Mouse (Mus musculus): ENCODE measurements at regions not wholly inside any gene's neighbourhood (a gene's known extent, or its start where the extent isn't known, plus 50 kb on each side); places are given as distances from the start of the nearest gene placed in this dataset.
"Not testable (repeated sequence)": the region's sequence is repeated elsewhere in the genome, so short reads cannot be mapped to it uniquely, and the experiment has no call there.

- H3K27me3 ChIP-seq, result no peaks in the 10 kb centered on the region
- H3K36me3 ChIP-seq, result no peaks in the 10 kb centered on the region
- H3K9me3 ChIP-seq, result no peaks in the 10 kb centered on the region
- no peak overlapping the region for H3K27ac ChIP-seq
- 78% methylated on average over 6 of the region's 6 CpGs for WGBS
- no peak overlapping the region for H3K9ac ChIP-seq (replicated peaks)
- no peak for ATAC-seq
- H3K4me2 ChIP-seq (replicated peaks), result no peak overlapping the region
- peaks cover 10% of the 10 kb centered on the region for H3K4me1 ChIP-seq (replicated peaks)
- H3K4me3 ChIP-seq (replicated peaks), result no peak overlapping the region
Measured at GRCm38 (mm10) chr4:153844766-153845165, 112.3 kb upstream of the A430005L14Rik start.

DNA sequence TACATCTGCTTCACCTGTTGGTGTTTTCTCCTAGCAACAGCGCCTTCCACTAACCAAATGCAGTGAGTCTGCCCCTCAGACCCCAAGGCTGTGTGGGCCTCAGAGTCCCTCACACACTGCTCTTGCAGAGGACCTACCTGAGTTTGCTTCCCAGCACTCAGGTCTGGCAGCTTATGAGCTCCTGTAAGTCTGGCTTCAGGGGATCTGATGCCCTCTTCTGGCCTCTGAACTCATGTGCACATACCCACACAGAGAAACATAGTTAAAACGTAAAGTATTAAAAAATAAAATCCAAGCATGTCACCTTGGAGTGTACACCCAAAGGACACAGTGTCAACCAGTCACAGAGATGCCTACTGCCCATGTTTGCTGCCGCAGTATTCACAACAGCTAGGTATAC, 108.8 kb upstream of the A430005L14Rik start:
- Histone ChIP-seq H3K36me3 (no peaks in the 10 kb centered on the region), H3K4me2 (replicated peaks) (no peak overlapping the region), H3K4me1 (replicated peaks) (peaks cover 15% of the 10 kb centered on the region), H3K27me3 (no peaks in the 10 kb centered on the region), H3K9ac (replicated peaks) (no peak overlapping the region), H3K4me3 (replicated peaks) (no peak overlapping the region), H3K9me3 (no peaks in the 10 kb centered on the region), H3K27ac (no peak overlapping the region)
- ATAC-seq, result no peak
- WGBS, result 63% methylated on average over 3 of the region's 3 CpGs

DNA sequence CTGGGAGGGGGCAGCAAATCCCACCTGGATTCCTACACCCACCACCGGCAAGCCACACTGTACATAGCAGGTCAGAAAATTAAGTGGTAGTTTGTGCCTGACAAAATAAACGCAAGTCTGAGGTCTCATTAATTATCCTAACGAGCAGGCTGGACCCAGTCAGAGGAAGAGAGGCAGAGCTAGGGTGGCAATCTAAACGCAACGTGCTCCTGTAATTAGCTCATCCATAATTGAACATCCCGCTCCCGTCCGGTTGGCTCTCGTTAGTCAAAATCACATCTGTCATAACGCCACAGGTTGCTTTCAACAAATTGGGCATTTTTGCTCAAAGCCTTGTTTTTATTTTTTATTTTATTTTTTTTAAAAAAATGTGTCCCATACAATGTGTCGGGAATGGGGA, 106.9 kb upstream of the A430005L14Rik start:
- 57% methylated on average over 11 of the region's 11 CpGs for WGBS
- no peak overlapping the region for H3K27ac ChIP-seq
- ATAC-seq, result no peak

GRCm38 (mm10) chr4:153854084-153854747, 102.8 kb upstream of the A430005L14Rik start:
- peak; percentile 87 for ATAC-seq
- H3K9ac ChIP-seq (replicated peaks), result peak overlapping the region; percentile 8; the same call in 1 of the 2 replicates
- 0 out of 2 replicates have a peak overlapping the region, but pooled peaks have one; percentile 5 for H3K4me2 ChIP-seq (replicated peaks)

More for the DNA sequence above, 106.9 kb upstream of the A430005L14Rik start:
- no peaks in the 10 kb centered on the region for H3K9me3 ChIP-seq
- peaks cover 32% of the 10 kb centered on the region for H3K4me1 ChIP-seq (replicated peaks)
- H3K36me3 ChIP-seq, result no peaks in the 10 kb centered on the region
- no peaks in the 10 kb centered on the region for H3K27me3 ChIP-seq
- no peak overlapping the region for H3K9ac ChIP-seq (replicated peaks)
- H3K4me2 ChIP-seq (replicated peaks), result no peak overlapping the region
- no peak overlapping the region for H3K4me3 ChIP-seq (replicated peaks)

GRCm38 (mm10) chr4:153854748-153855092, 102.3 kb upstream of the A430005L14Rik start:
- 47% methylated on average over 4 of the region's 4 CpGs for WGBS
- ATAC-seq, result peak; percentile 49
- Histone ChIP-seq H3K27me3 (no peaks in the 10 kb centered on the region), H3K4me2 (replicated peaks) (0 out of 2 replicates have a peak overlapping the region, but pooled peaks have one; percentile 5), H3K9ac (replicated peaks) (no peak overlapping the region; the same call in 1 of the 2 replicates), H3K27ac (peak overlapping the region; percentile 45; the same call in 1 of the 2 replicates), H3K4me1 (replicated peaks) (peaks cover 23% of the 10 kb centered on the region), H3K4me3 (replicated peaks) (no peak overlapping the region), H3K9me3 (no peaks in the 10 kb centered on the region), H3K36me3 (no peaks in the 10 kb centered on the region)

More at GRCm38 (mm10) chr4:153854084-153854747, 102.8 kb upstream of the A430005L14Rik start:
- peaks cover 28% of the 10 kb centered on the region for H3K4me1 ChIP-seq (replicated peaks)
- no peaks in the 10 kb centered on the region for H3K27me3 ChIP-seq
- no peaks in the 10 kb centered on the region for H3K36me3 ChIP-seq
- H3K27ac ChIP-seq, result peak overlapping the region; percentile 49
- no peak overlapping the region for H3K4me3 ChIP-seq (replicated peaks)
- H3K9me3 ChIP-seq, result no peaks in the 10 kb centered on the region
- 61% methylated on average over 9 of the region's 9 CpGs for WGBS

DNA sequence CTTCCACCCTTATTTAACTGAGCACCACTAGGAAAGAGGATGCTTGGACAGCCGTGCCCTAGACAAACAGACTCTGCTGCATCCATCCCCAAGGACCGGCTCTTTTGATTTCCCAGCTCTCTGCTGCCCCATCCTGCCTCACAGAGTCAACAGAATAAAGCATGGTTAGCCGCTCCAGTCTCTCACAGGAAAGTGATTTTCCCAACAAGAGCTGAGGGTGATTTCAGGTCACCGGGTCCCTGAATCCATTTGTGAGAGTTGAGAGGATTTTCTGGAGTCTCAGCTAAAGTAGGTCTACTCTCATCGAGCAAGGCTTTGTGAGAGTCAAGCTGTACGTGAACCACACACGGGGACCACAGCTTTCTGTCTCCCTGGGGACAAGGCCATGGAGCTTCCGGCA, 95.6 kb upstream of the A430005L14Rik start:
- H3K27ac ChIP-seq, result no peak overlapping the region
- 59% methylated on average over 8 of the region's 8 CpGs for WGBS
- no peak overlapping the region for H3K9ac ChIP-seq (replicated peaks)
- no peaks in the 10 kb centered on the region for H3K9me3 ChIP-seq
- H3K4me2 ChIP-seq (replicated peaks), result no peak overlapping the region
- no peaks in the 10 kb centered on the region for H3K4me1 ChIP-seq (replicated peaks)
- no peaks in the 10 kb centered on the region for H3K27me3 ChIP-seq
- H3K4me3 ChIP-seq (replicated peaks), result no peak overlapping the region
- H3K36me3 ChIP-seq, result no peaks in the 10 kb centered on the region
- ATAC-seq, result no peak

DNA sequence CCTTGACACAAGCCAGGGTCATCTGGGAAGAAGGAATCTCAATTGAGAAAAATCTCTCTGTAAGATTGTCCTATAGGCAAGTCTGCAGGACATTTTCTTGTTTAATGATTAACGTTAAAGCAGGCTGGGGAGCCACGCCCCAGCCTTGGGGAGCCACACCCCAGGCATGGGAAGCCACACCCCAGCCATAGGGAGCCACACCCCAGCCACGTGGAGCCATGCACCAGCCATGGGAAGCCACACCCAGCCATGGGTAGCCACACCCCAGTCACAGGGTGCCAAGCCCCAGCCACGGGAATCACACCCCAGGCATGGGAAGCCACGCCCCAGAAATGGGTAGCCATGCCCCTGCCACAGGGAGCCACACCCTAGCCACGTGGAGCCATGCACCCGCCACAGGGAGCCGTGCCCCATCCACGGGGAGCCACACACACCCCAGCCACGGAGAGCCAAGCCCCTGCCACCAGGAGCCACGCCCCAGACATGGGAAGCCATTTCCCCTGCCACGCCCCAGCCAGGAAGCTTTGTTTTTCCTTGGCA, 94.8 kb upstream of the A430005L14Rik start:
- H3K9ac ChIP-seq (replicated peaks), result no peak overlapping the region

GRCm38 (mm10) chr4:153872346-153872745, 84.7 kb upstream of the A430005L14Rik start:
- no peak for ATAC-seq
- no peak overlapping the region for H3K4me2 ChIP-seq (replicated peaks)
- no peak overlapping the region for H3K27ac ChIP-seq
- peaks cover 5% of the 10 kb centered on the region for H3K9me3 ChIP-seq
- no peaks in the 10 kb centered on the region for H3K36me3 ChIP-seq
- H3K9ac ChIP-seq (replicated peaks), result no peak overlapping the region
- H3K4me1 ChIP-seq (replicated peaks), result no peaks in the 10 kb centered on the region
- WGBS, result 80% methylated on average over 3 of the region's 3 CpGs
- no peak overlapping the region for H3K4me3 ChIP-seq (replicated peaks)
- no peaks in the 10 kb centered on the region for H3K27me3 ChIP-seq

More for the DNA sequence above, 94.8 kb upstream of the A430005L14Rik start:
- WGBS, result 79% methylated on average over 12 of the region's 12 CpGs
- 0 out of 2 replicates have a peak, but pooled peaks have one; percentile 6 for ATAC-seq
- Histone ChIP-seq H3K27ac (no peak overlapping the region), H3K4me2 (replicated peaks) (no peak overlapping the region), H3K9me3 (no peaks in the 10 kb centered on the region), H3K4me1 (replicated peaks) (no peaks in the 10 kb centered on the region), H3K4me3 (replicated peaks) (no peak overlapping the region), H3K27me3 (no peaks in the 10 kb centered on the region), H3K36me3 (no peaks in the 10 kb centered on the region)

DNA sequence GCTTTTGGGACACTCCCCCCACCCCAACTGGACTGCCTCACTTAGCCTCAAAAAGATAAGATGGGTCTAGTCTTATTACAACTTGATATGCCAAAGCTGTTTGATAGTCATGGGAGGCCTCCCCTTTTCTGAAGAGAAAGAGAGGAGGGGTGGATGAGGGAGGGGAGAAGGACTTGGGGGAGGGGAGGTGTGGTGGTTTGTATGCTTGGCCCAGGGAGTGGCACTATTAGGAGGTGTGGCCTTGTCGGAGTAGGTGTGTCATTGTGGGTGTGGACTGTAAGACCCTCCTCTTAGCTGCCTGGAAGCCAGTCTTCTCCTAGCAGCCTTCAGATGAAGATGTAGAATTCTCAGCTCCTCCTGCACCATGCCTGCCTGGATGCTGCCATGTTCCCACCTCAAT, 82.0 kb upstream of the A430005L14Rik start:
- ATAC-seq; H3K4me3 ChIP-seq (replicated peaks); H3K4me1 ChIP-seq (replicated peaks); H3K36me3 ChIP-seq; H3K9ac ChIP-seq (replicated peaks); H3K9me3 ChIP-seq; H3K27me3 ChIP-seq; H3K27ac ChIP-seq; H3K4me2 ChIP-seq (replicated peaks): not testable (repeated sequence)
- WGBS, result 91% methylated on average over 1 of the region's 1 CpGs

GRCm38 (mm10) chr4:153876954-153877642, 79.9 kb upstream of the A430005L14Rik start:
- Histone ChIP-seq H3K9ac (replicated peaks) (no peak overlapping the region), H3K9me3 (no peaks in the 10 kb centered on the region), H3K36me3 (no peaks in the 10 kb centered on the region), H3K4me1 (replicated peaks) (no peaks in the 10 kb centered on the region), H3K27ac (no peak overlapping the region), H3K27me3 (no peaks in the 10 kb centered on the region), H3K4me3 (replicated peaks) (no peak overlapping the region), H3K4me2 (replicated peaks) (no peak overlapping the region)
- WGBS, result 77% methylated on average over 7 of the region's 7 CpGs
- no peak for ATAC-seq

GRCm38 (mm10) chr4:153883057-153883456, 74.0 kb upstream of the A430005L14Rik start:
- Histone ChIP-seq H3K4me2 (replicated peaks) (no peak overlapping the region), H3K9ac (replicated peaks) (no peak overlapping the region), H3K4me1 (replicated peaks) (no peaks in the 10 kb centered on the region), H3K4me3 (replicated peaks) (no peak overlapping the region), H3K36me3 (no peaks in the 10 kb centered on the region), H3K27me3 (no peaks in the 10 kb centered on the region), H3K27ac (no peak overlapping the region), H3K9me3 (no peaks in the 10 kb centered on the region)
- ATAC-seq, result no peak
- 41% methylated on average over 3 of the region's 3 CpGs for WGBS

GRCm38 (mm10) chr4:153884044-153884443, 73.0 kb upstream of the A430005L14Rik start:
- no peak overlapping the region for H3K27ac ChIP-seq
- no peak overlapping the region for H3K4me2 ChIP-seq (replicated peaks)
- no peak for ATAC-seq
- H3K27me3 ChIP-seq, result no peaks in the 10 kb centered on the region
- H3K9ac ChIP-seq (replicated peaks), result no peak overlapping the region
- H3K4me1 ChIP-seq (replicated peaks), result no peaks in the 10 kb centered on the region
- no peak overlapping the region for H3K4me3 ChIP-seq (replicated peaks)
- H3K9me3 ChIP-seq, result 0 out of 2 replicates have a peak, but pooled peaks cover 4% of the 10 kb centered on the region
- no peaks in the 10 kb centered on the region for H3K36me3 ChIP-seq
